Mouse (Mus musculus): Measurements from ENCODE around the gene Zfp213.

Gene Zfp213

DNA sequence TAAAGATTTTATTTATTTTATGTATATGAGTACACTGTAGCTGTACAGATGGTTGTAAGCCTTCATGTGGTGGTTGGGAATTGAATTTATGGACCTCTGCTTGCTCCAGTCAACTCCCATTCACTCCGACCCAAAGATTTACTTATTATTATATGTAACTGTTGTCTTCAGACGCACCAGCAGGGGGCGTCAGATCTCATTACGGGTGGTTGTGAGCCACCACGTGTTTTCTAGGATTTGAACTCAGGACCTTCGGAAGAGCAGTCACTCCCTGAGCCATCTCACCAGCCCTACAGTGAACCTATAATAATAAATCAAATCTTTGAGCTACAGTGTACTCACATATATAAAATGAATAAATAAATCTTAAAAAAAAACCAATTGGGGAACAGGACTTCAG is 8.0 kb upstream of the Zfp213 start:
- DNase-seq (ENCODE audit: inconsistent ontology term), result no peak

GRCm38 (mm10) chr17:23571084-23571483 is 7.0 kb upstream of the Zfp213 start:
- DNase-seq (ENCODE audit: inconsistent ontology term), result no peak

GRCm38 (mm10) chr17:23570017-23570416 is 6.0 kb upstream of the Zfp213 start:
- peak; percentile 53 for DNase-seq (ENCODE audit: inconsistent ontology term)

GRCm38 (mm10) chr17:23568370-23568769 is 4.3 kb upstream of the Zfp213 start:
- no peak for DNase-seq (ENCODE audit: inconsistent ontology term)

GRCm38 (mm10) chr17:23566787-23567186 is 2.7 kb upstream of the Zfp213 start:
- no peak for DNase-seq (ENCODE audit: inconsistent ontology term)

DNA sequence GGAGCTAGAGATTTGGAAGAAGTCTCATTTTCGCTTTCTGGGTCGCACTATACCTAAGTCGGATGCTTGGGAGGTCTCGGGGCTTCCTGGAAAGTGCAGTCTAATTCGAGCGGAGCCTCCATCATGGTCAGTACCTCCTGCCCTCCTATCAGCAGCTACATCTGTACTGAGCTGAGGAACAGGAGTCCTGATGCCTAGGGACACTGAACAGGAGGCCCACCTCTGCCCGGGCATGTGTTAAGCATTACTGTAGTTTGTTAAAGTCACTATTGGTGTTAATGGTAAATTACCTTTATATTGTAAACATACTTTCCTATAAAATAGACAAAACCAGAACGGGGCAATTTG is 304 bp upstream of the Zfp213 start:
- no peak for DNase-seq (ENCODE audit: inconsistent ontology term)

DNA sequence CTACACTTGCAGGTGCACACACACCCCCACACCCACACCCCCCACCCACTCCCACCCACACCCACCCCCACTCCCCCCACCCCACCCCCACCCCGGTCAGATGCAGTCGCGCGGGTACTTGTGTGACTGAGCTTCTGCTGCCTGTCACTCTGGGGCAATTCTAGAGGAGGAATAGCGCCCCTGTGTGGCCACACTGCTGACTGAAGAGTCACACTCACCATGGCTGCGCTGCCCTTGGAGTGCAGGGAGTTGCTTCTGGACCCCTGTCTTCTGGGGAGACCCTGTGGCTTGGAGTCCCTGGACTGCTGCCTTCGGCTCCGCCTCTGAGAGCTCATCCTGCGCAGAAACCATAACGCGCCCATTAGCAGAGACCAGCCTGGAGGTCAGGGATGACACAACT is 4.3 kb downstream of the Zfp213 start:
- DNase-seq (ENCODE audit: inconsistent ontology term), result no peak

DNA sequence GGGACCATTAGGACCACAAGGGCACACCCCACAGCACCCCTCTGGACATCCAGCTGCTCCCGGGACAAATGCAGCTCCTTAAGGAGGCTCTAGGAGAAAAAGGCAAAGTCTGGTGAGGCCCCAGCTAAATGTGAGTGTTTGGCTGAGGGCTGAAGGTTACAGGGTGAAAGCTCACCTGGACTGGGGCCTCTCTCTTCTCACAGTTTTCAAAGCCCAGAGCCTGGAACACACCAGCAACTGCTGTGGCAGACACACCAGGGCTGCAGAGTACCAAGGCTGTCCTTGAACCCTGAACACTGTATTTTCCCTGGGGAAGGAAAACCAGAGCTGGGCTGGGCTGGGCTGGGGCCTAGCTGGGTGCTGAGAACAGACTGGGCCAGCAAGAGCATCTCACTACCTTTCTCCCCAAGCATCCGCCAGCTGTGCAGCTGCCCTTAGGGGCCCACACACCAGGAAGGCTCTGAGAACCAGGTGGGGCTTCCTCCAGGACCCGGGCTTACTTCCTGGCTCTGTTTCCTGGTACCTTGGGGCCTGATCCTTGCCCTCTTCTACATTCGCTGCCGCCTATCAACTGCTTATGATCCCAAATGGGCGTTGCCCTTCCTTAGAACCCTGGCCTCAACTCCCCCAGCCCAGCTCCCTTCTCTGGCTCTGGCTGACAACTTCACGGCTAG is 8.7 kb downstream of the Zfp213 start:
- no peak for DNase-seq (ENCODE audit: inconsistent ontology term)

- DNase-seq (ENCODE audit: inconsistent ontology term), result no peak
These were observed 9.7 kb downstream of the Zfp213 start for GRCm38 (mm10) chr17:23554321-23554720.

DNA sequence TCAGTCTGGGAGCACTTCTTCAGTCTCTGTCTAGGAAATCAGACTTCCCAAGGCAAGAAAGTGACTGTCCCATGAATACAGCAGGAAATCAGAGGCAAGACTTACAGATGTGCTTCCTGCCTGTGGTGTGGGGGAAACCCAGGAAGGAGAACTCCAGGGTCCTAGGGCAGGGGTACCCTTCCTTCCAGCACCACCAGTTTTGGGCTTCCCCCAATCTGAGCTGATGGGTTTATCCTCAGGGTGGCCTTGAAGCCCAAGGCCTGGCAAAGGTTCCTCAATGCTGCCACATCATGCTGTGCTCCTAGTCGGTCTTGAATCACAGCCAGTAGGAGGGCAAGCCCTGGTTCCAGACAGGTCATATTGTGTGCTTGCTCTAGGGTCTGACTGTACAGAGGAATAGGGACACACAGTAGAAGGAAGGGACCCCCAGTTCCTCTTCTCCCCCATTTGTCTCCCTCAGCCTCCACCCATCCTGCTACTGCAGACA is 10.4 kb downstream of the Zfp213 start:
- no peak for DNase-seq (ENCODE audit: inconsistent ontology term)

GRCm38 (mm10) chr17:23552896-23553633 is 11.0 kb downstream of the Zfp213 start:
- no peak for DNase-seq (ENCODE audit: inconsistent ontology term)

- no peak for DNase-seq (ENCODE audit: inconsistent ontology term)
These were observed 12.1 kb downstream of the Zfp213 start for GRCm38 (mm10) chr17:23551963-23552362.

DNA sequence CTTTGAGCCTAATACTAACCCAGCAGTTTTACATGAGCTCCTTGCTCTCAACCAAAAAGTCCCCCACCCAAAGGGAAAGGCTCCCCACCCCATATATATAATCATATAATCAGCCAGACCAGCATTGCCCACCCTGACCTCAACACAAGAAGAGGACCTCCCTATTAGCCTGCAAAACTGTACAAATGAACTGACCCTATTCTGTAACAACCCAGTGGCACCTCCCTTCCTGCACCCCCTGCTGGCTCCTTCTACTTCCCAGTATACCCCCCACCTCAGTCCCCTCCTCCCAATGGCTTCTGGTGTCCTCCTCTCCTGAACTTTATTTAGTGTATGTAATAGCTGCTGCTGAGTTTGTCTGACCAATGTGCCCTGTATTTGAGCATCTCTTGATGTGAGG is 12.6 kb downstream of the Zfp213 start:
- no peak for DNase-seq (ENCODE audit: inconsistent ontology term)

DNA sequence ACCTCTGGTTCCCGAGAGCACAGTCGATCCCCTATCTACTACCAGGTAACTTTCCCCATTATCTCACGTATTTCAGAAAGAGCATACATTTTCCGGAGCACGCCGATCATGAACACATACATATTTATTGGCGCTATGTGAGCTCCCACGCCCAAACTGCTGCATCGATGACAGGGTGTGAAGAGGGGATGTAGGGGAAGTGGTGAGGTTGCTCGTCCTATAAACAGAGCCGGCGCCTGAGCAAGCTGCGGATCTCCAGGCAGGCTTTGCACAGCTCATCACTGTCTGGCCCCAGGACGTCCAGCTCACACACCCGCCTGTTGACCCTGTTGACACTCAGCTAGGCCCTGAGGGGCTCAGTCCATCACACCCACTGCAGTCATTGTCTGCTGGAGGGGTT is 13.2 kb downstream of the Zfp213 start:
- no peak for DNase-seq (ENCODE audit: inconsistent ontology term)

DNA sequence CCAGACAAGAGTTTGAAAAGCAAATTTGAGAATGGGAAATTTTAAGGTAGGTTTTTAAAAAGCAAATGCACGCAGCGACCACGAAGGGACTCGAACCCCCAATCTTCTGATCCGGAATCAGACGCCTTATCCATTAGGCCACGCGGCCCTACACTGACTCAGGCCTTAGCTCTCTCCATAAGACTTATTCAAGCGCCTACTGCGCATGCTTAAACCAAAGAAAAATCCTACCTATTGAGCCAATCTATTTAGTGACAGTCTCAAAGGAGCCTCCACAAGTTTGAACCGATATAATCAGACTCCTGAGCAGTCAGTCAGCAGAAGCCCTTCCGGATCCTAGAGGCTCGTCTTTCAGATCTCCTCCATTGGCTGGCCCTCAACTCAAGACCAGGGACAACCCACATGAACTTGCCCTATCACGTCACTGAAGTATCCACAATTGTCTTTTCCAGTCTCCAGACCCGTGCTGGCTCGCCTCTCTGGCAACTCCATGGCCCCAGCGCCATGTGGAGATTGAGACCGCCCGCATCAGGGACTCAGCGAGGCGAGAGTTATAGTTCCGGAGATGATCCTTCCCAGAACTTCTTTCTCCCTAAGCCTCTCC is 13.7 kb downstream of the Zfp213 start:
- DNase-seq (ENCODE audit: inconsistent ontology term), result peak; percentile 92

- peak; percentile 36 for DNase-seq (ENCODE audit: inconsistent ontology term)
These were observed 14.6 kb downstream of the Zfp213 start for GRCm38 (mm10) chr17:23549441-23549840.

DNA sequence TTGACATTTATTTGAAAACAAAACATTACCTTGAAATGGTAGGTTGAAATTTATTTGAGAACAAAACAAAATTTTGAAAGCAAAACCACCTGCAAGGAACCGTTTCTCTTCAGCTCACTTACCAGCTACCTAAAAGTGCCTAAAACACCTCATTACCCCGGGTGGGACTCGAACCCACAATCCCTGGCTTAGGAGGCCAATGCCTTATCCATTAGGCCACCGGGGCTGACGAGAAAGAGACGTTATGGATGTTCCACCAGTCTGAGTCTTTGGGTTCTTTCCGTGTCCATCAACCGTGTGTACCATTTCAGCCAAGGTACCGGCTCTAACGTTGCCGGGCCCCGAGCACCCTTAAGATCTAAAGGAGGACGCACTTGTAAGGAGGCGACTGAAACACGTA is 15.4 kb downstream of the Zfp213 start:
- DNase-seq (ENCODE audit: inconsistent ontology term), result peak; percentile 93

GRCm38 (mm10) chr17:23547681-23548443 is 16.2 kb downstream of the Zfp213 start:
- DNase-seq (ENCODE audit: inconsistent ontology term), result no peak

GRCm38 (mm10) chr17:23546702-23547505 is 17.1 kb downstream of the Zfp213 start:
- DNase-seq (ENCODE audit: inconsistent ontology term), result peak; percentile 90

DNA sequence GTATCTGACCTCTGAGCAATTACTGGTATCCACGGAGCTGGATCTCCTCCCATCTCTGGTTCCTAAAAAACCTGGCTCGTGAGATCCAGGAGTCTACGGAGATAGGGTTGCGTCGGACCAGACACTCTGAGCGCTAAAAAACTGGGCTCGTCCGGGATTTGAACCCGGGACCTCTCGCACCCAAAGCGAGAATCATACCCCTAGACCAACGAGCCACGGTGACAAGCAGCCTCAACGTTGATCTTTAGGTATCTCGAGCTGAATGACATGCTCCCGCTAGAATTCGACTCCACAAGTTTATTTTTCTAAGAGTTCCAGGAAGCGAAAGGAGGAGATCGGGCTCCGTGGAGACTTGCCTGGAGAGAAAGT is 17.7 kb downstream of the Zfp213 start:
- DNase-seq (ENCODE audit: inconsistent ontology term), result peak; percentile 88

DNA sequence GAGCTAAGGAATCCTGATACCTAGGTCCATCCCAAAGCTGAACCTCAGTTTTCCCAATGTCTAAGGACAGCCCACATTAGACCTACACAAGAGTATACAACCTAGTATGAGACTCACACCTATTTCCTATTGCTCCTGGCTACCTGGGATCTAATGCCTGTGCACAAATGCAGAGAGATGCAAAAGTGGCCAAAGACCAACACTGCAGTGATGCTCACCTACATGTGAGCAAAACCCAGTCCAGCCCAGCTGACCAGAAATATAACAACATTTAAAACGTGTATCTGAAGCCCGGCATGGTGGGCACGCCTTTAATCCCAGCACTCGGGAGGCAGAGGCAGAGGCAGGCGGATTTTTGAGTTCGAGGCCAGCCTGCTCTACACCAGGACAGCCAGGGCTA is 18.2 kb downstream of the Zfp213 start:
- DNase-seq (ENCODE audit: inconsistent ontology term), result peak; percentile 16

Measured in Muller cell, postnatal 12 days (primary cell).